Mouse (Mus musculus) adrenal gland, postnatal 25 days (tissue): ENCODE measurements around the gene Olfr433. TPM values are rescaled to one million over a fixed set of nuclear protein-coding genes. Genes with fewer than 3 reads are reported as not detected.

Experiments
- total RNA-seq: library from RNA; stranded (reverse); gene quantifications from 2 replicates; pipeline ENCODE4 v1.2.3, GENCODE M21; 2021

Gene Olfr433
- total RNA-seq, 1 experiment from 2014 or later: not detected

Other genes starting within 250 kb of the Olfr433 start
- 0.97 TPM in 1 of 2 replicates, not detected in the other for gene Ifi211, start 127.7 kb upstream of the Olfr433 start, total RNA-seq
- 17.0 and 19.2 TPM in 2 replicates for gene Mndal, start 98.2 kb upstream of the Olfr433 start, total RNA-seq
- gene Ifi203, start 98.0 kb upstream of the Olfr433 start, total RNA-seq: 11.9 and 15.6 TPM in 2 replicates
- not detected in 2 replicates for gene Ifi202b, start 58.0 kb upstream of the Olfr433 start, total RNA-seq
- 0.97 and 1.3 TPM in 2 replicates for gene Ifi205, start 8.9 kb upstream of the Olfr433 start, total RNA-seq
- not detected in 2 replicates for gene Olfr432, start 8.5 kb downstream of the Olfr433 start, total RNA-seq
- gene Olfr430, start 25.9 kb downstream of the Olfr433 start, total RNA-seq: not detected in 2 replicates
- not detected in 2 replicates for gene Olfr429, start 43.6 kb downstream of the Olfr433 start, total RNA-seq
- gene Olfr427, start 56.2 kb downstream of the Olfr433 start, total RNA-seq: not detected in 2 replicates
- not detected in 2 replicates for gene Olfr231, start 80.5 kb downstream of the Olfr433 start, total RNA-seq
- not detected in 2 replicates for gene Olfr424, start 90.8 kb downstream of the Olfr433 start, total RNA-seq
- gene Olfr420, start 114.9 kb downstream of the Olfr433 start, total RNA-seq: not detected in 2 replicates
- 0.97 and 1.4 TPM in 2 replicates for gene Spta1, start 132.1 kb downstream of the Olfr433 start, total RNA-seq
- not detected in 2 replicates for gene Olfr419, start 211.4 kb downstream of the Olfr433 start, total RNA-seq